Mouse (Mus musculus): ENCODE data around the gene Osmr. TPM values are rescaled to one million over a fixed set of nuclear protein-coding genes. Genes with fewer than 3 reads are reported as not detected.

Osmr gene
- polyA plus RNA-seq, 1 experiment from 2014 or later = 0.72 TPM

DNA sequence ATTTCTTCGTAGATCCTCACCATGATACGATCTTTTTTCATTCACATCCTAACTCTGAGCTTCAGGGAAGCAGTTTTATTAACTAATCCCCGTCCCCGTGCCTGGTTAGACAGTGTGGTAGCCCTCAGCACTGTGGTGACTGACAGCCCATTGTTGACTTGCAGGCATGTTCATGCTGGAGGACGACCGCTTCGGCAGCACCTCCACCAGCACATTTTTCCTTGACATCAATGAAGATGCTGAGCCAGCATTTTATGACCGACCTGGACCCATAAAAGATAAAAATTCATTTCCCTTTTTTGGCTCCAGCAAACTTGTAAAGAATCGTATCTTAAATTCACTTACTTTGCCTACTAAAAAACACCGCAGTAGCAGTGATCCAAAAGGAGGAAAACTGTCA is 88.6 kb downstream of the Osmr start:
- no peak for ATAC-seq (ENCODE audit: insufficient number of reproducible peaks, low FRiP score, low TSS enrichment, low read depth)
- H3K36me3 ChIP-seq (ENCODE audit: control insufficient read depth, insufficient read depth, low read length) = peaks cover 11% of the 10 kb centered on the region
- no peaks in the 10 kb centered on the region for H3K27me3 ChIP-seq (ENCODE audit: control insufficient read depth, insufficient read depth, low read length)
- DNase-seq (ENCODE audit: low spot score) = no peak
- no peaks in the 10 kb centered on the region for H3K9me3 ChIP-seq (ENCODE audit: control insufficient read depth, low read length)
- H3K27ac ChIP-seq (replicated peaks; ENCODE audit: low read depth, low read length) = no peak overlapping the region
- no peak overlapping the region for H3K4me2 ChIP-seq (ENCODE audit: low read depth, severe bottlenecking)
- 93% methylated on average over 10 of the region's 10 CpGs for WGBS
- H3K9ac ChIP-seq (ENCODE audit: low read length) = no peak overlapping the region
- H3K4me3 ChIP-seq (ENCODE audit: low read depth, low read length) = no peak overlapping the region
- no peaks in the 10 kb centered on the region for H3K4me1 ChIP-seq (ENCODE audit: control insufficient read depth, insufficient read depth, low read length)

DNA sequence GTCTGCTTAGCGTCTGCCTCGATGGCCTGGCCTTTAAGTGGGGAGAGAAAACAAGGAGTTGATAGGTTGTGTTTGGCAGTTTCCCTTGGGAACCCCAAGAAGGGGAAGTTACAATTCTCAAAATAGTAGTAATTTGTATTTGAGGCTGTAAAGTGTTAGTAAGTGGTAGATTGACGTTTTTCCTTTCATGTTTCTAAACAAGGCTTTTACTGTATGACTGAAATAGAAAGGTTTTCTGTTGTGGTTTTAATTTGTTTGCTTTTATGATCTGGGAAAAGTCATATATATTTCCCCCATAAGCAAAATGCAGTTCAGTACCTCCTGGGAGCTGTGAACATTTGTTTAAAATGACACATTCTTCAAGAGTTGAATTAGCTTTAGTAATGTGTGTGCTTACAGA is 102.5 kb downstream of the Osmr start:
- DNase-seq (ENCODE audit: low spot score) = no peak
- WGBS = 86% methylated on average over 3 of the region's 3 CpGs
- Histone ChIP-seq H3K36me3 (ENCODE audit: control insufficient read depth, insufficient read depth, low read length) (peaks cover 5% of the 10 kb centered on the region; the same call in 1 of the 2 replicates), H3K4me2 (ENCODE audit: low read depth, severe bottlenecking) (no peak overlapping the region), H3K9ac (ENCODE audit: low read length) (no peak overlapping the region), H3K27ac (replicated peaks; ENCODE audit: low read depth, low read length) (no peak overlapping the region), H3K4me1 (ENCODE audit: control insufficient read depth, insufficient read depth, low read length) (no peaks in the 10 kb centered on the region), H3K4me3 (ENCODE audit: low read depth, low read length) (no peak overlapping the region), H3K27me3 (ENCODE audit: control insufficient read depth, insufficient read depth, low read length) (no peaks in the 10 kb centered on the region), H3K9me3 (ENCODE audit: control insufficient read depth, low read length) (no peaks in the 10 kb centered on the region)
- ATAC-seq (ENCODE audit: insufficient number of reproducible peaks, low FRiP score, low TSS enrichment, low read depth) = no peak

Other genes with a start within 250 kb of the Osmr start
- gene Rictor, start 166.6 kb downstream of the Osmr start, polyA plus RNA-seq (2014; fragmentation: Nextera tagmentation; extraction: Ambion mirVana) = 47.4 and 49.0 TPM in 2 replicates
- gene Lifr, start 215.6 kb upstream of the Osmr start, polyA plus RNA-seq (2014; fragmentation: Nextera tagmentation; extraction: Ambion mirVana) = 24.6 and 25.8 TPM in 2 replicates

Data from limb, embryonic 11.5 days (tissue).